ENCODE assay signal across 9 mouse cellular contexts in genomic region chr2:131949767-131950597, GRCm38 (mm10). TPM values are rescaled to one million over a fixed set of nuclear protein-coding genes. Genes with fewer than 3 reads are reported as not detected.
DNase-seq lines count a peak whose midpoint lies in the region; ATAC-seq and TF ChIP-seq lines count a peak whose summit lies in the region.
"Had no signal": no experiment of that assay in that cellular context is flagged by ENCODE, and none has a peak within 500 bp of the region (broad histone marks: within the 10 kb centered on the region; RNA-seq: fewer than 3 reads in every experiment).

No protein-coding gene starts in this region.

- intact Hi-C loops in heart, postnatal 36 days (cut with DNase I), result loop anchor here (1.0 to 5.0 kb wide), 3 partner anchors 122 to 388 kb away; partner anchors contain the start of gene Adra1d
- intact Hi-C loops in left cerebral cortex, postnatal 14 days (cut with DNase I), result loop anchor here (2.0 to 10.0 kb wide), 3 partner anchors 121 to 395 kb away; no protein-coding TSS in a partner anchor

- H3K36me3 ChIP-seq in heart, embryonic 11.5 days (ENCODE audit: control insufficient read depth, insufficient read depth, low read length), result no peaks in the 10 kb centered on the region
- no peaks in the 10 kb centered on the region for H3K36me3 ChIP-seq in midbrain, embryonic 15.5 days (replicated peaks)

- no peak overlapping the region for H3K27ac ChIP-seq in heart, embryonic 11.5 days (ENCODE audit: low read depth, low read length)
- H3K27ac ChIP-seq in midbrain, embryonic 15.5 days, result no peak overlapping the region

- no peak overlapping the region for H3K4me2 ChIP-seq in heart, embryonic 11.5 days
- H3K4me2 ChIP-seq in midbrain, embryonic 15.5 days, result no peak overlapping the region

- no peaks in the 10 kb centered on the region for H3K9me3 ChIP-seq in heart, embryonic 11.5 days (replicated peaks; ENCODE audit: control insufficient read depth, low read length)
- no peaks in the 10 kb centered on the region for H3K9me3 ChIP-seq in midbrain, embryonic 15.5 days

- H3K4me3 ChIP-seq in heart, embryonic 11.5 days (ENCODE audit: low read depth, low read length), result no peak overlapping the region
- no peak overlapping the region for H3K4me3 ChIP-seq in midbrain, embryonic 15.5 days

- H3K27me3 ChIP-seq in heart, embryonic 11.5 days (ENCODE audit: control insufficient read depth, insufficient read depth, low read length), result peaks cover 7% of the 10 kb centered on the region; the same call in 1 of the 2 replicates
- no peaks in the 10 kb centered on the region for H3K27me3 ChIP-seq in Patski
- peaks cover 21% of the 10 kb centered on the region for H3K27me3 ChIP-seq in midbrain, embryonic 15.5 days (replicated peaks)

- H3K4me1 ChIP-seq in heart, embryonic 11.5 days (ENCODE audit: control insufficient read depth, insufficient read depth, low read length), result peaks cover 3% of the 10 kb centered on the region
- H3K4me1 ChIP-seq in midbrain, embryonic 15.5 days, result peaks cover 13% of the 10 kb centered on the region

- no peak for ATAC-seq in heart, embryonic 11.5 days (replicated peaks; ENCODE audit: insufficient number of reproducible peaks, low FRiP score, low TSS enrichment)
- no peak for ATAC-seq in Patski
- ATAC-seq in midbrain, embryonic 15.5 days (replicated peaks), result peak; percentile 57

- H3K9ac ChIP-seq in heart, embryonic 11.5 days (ENCODE audit: low read depth, low read length), result no peak overlapping the region
- H3K9ac ChIP-seq in midbrain, embryonic 15.5 days, result no peak overlapping the region

- POLR2A ChIA-PET in Patski (lab: Charles Lee), result no interaction called here

- CTCF ChIA-PET in Patski (lab: Charles Lee), result interaction anchor here (0.9 to 4.7 kb wide), 8 partner anchors 9 to 132 kb away, joined by 3 to 27 read pairs (median 7); no protein-coding TSS in a partner anchor

- in situ Hi-C loops in Patski (cut with MboI; ENCODE audit: low pct_unique_long_range_greater_than_20kb), result loop anchor here (25.0 kb wide), 2 partner anchors 113 to 388 kb away; partner anchors contain the start of gene Adra1d

- peak; percentile 85 for TF ChIP-seq CTCF in Patski (IDR thresholded peaks at IDR 0.05)

- 41% methylated on average over 9 of the region's 9 CpGs for WGBS in heart, embryonic 11.5 days (ENCODE audit: insufficient replicate concordance)
- 52% methylated on average over 9 of the region's 9 CpGs for WGBS in midbrain, embryonic 15.5 days

- peak; percentile 32 to 79 for DNase-seq in heart, adult 18-20 months
- DNase-seq in Patski (ENCODE audit: low read depth, low spot score), result no peak
- DNase-seq in embryo, embryonic 11 days, result peak; percentile 67
- DNase-seq in heart, postnatal 36 days, result peak; percentile 48 to 69
- peak; percentile 63 to 79 for DNase-seq in left cerebral cortex, postnatal 14 days (ENCODE audit: low spot score in 2 of 2)
- peak; percentile 11 for DNase-seq in testis, postnatal 14 days (ENCODE audit: low spot score)

RNA-seq across cellular contexts. Expression of gene Prnd, which starts 0.7 kb away (rescaled TPM):
- total RNA-seq in heart, adult 18-20 months (2021), result 1 to 10 TPM in 1 of 2 experiments, not detected in 1; 1.7 TPM
- polyA plus RNA-seq in heart, embryonic 11.5 days (2014; fragmentation: Nextera tagmentation; extraction: Ambion mirVana), result 3.2 and 4.0 TPM in 2 replicates
- polyA plus RNA-seq in Patski (2021), result 0.15 TPM
- total RNA-seq in heart, postnatal 36 days (2021), result 1 to 10 TPM; 1.4 to 2.4 TPM
- 1 to 10 TPM; 2.4 to 2.7 TPM for total RNA-seq in left cerebral cortex, postnatal 14 days (2021)
- 10.3 and 12.6 TPM in 2 replicates for polyA plus RNA-seq in midbrain, embryonic 15.5 days (2015; fragmentation: Nextera tagmentation; extraction: Ambion mirVana)

RNA-seq across cellular contexts. Expression of gene Prn, which starts 40.2 kb away (rescaled TPM):
- under 1 TPM; 0.42 to 0.64 TPM for total RNA-seq in heart, adult 18-20 months (2021)
- not detected in 2 replicates for polyA plus RNA-seq in heart, embryonic 11.5 days (2014; fragmentation: Nextera tagmentation; extraction: Ambion mirVana)
- not detected for polyA plus RNA-seq in Patski (2021)
- total RNA-seq in heart, postnatal 36 days (2021), result 1 to 10 TPM in 1 of 2 experiments, not detected in 1; 1.8 TPM
- total RNA-seq in left cerebral cortex, postnatal 14 days (2021), result 1 to 10 TPM in 1 of 2 experiments, not detected in 1; 1.1 TPM
- polyA plus RNA-seq in midbrain, embryonic 15.5 days (2015; fragmentation: Nextera tagmentation; extraction: Ambion mirVana), result not detected in 2 replicates
- polyA plus RNA-seq: stomach, embryonic 14.5 days had no signal

RNA-seq across cellular contexts. Expression of gene Prnp, which starts 40.3 kb away (rescaled TPM):
- 100 to 1,000 TPM; 127 to 135 TPM for total RNA-seq in heart, adult 18-20 months (2021)
- polyA plus RNA-seq in heart, embryonic 11.5 days (2014; fragmentation: Nextera tagmentation; extraction: Ambion mirVana), result 47.0 and 53.2 TPM in 2 replicates
- 148 TPM for polyA plus RNA-seq in Patski (2021)
- total RNA-seq in heart, postnatal 36 days (2021), result 100 to 1,000 TPM; 102 to 117 TPM
- 100 to 1,000 TPM; 536 to 553 TPM for total RNA-seq in left cerebral cortex, postnatal 14 days (2021)
- polyA plus RNA-seq in midbrain, embryonic 15.5 days (2015; fragmentation: Nextera tagmentation; extraction: Ambion mirVana), result 157 and 158 TPM in 2 replicates
